Mouse (Mus musculus): ENCODE data around the gene Dnajb9. TPM values are rescaled to one million over a fixed set of nuclear protein-coding genes. Genes with fewer than 3 reads are reported as not detected.
A peak's percentile ranks its signal among the peaks of the same experiment; 100 is the strongest.
"Not testable (repeated sequence)": the region's sequence is repeated elsewhere in the genome, so short reads cannot be mapped to it uniquely, and the experiment has no call there.

Dnajb9 gene
- 99.3 to 127 TPM (median 119 TPM) in 3 replicates for total RNA-seq (2017)

DNA sequence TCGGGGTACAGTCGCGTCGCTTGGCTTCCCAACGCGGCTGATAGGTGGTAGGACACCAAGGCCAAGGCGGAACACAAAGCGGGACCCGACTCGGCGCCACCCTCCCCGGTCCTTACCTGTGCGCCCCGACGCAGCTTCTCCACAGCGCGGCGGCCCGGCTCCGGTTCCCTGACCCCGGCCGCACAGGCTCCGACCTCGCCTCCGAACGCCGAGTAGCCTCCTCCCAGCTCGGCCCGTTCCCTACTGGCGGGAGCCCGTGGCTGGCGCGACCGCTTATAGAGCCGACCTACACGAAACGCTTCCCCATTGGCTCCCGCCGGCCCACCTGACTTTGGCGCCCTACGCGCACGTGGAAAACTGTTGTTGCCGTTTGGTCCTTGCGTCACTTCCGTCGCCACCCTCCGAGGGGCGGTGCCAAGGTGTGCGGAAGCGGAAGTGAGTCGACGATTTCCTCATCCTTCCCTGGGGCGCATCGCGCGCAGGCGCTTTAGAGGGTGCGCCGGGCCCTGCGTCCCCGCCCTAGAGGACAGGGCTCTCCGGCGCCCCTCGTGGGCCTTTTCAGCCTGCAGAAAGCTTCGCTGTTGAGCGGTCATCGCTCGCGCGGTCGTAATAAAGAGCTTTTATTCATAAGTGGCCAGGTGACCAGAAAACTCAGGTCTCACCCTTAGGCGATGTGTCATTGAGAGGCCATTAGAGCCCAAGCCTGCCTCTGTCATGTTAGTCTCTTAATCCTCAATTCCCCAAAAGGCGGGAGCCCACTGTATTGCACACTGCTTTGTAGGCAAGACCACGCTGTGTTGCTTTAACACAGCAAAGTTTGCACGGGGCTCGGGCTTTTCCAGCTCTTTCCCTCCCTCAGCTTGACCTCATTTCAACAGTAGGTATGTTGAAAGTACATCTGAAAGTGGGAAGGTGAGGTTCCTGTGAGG lies at the start of gene Dnajb9:
Dnajb9 (minus strand) TSS at position 503 of the 929 bp plus-strand sequence.
- ATAC-seq (replicated peaks; ENCODE audit: insufficient number of reproducible peaks, low FRiP score, low TSS enrichment, poor library complexity, severe bottlenecking), result peak; percentile 99

DNA sequence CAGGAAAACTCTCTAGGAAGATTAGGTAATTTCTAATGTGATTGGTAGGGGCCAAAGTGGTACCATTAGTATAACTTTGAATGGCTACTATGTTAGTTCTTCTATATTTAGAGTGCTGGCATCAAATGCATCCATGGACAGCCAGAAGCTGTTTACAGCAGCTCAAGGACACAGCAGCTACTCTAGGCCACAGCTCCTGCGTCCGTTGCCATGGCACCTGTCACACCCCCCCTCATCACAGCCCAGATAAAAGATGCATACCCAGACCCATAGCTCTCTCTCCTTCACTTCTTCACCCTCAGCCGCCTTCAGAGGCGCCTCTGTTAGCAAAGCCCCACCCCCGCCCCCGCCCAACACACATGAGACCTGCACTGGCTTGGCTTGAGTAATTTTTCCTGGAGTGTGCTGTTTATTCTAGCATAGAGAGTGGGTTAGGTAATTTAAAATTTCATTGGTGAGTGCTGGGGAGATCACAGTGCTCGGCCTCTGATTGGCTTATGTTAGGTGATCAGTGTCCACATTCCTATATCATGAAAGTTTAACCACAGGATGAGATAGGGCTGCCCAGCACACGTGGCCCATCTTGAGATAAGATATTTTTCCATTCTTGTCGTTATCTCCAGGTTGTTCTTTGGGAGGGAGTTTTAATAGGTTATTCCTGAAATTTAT lies 38.3 kb upstream of the Dnajb9 start:
- no peak for ATAC-seq (replicated peaks; ENCODE audit: insufficient number of reproducible peaks, low FRiP score, low TSS enrichment, poor library complexity, severe bottlenecking)

DNA sequence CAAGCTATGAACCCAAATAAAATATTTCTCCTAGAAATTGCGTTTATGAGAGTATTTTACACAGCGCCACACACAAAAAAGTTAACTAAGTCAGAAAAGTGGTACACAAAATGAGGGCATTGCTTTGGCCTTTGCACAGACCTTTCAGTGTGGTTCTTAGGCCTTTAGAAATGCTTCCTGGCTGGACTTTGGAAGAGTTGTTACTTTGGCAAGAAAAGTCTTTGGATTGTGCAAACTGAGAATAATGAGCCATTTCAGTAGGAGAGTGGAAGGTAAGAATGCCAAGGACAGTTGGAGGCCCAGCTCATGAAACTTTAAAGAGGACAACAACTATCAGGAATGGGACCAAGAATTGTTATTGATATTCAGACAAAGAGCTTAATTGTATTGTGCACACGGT lies 35.6 kb upstream of the Dnajb9 start:
- no peak for ATAC-seq (replicated peaks; ENCODE audit: insufficient number of reproducible peaks, low FRiP score, low TSS enrichment, poor library complexity, severe bottlenecking)

DNA sequence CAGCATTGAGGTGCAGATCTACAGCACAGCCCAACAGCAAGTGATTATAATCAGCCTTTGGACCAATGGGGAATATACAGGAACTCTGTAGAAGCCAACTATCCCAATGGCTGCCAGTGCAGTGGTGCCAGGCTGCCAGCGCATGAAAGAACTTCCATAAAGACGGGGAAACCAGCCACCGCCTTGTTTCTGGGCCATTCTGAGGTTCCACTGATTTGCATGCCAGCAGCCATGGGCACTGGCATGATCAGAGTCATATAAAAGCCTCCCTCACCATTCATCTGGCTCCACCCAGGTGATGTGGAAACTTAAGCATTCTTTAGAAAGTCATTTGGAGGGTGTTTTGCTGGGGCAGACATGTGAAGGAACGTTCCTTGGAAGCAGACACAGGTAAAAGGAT lies 32.3 kb upstream of the Dnajb9 start:
- 0 out of 2 replicates have a peak, but pooled peaks have one; percentile 9 for ATAC-seq (replicated peaks; ENCODE audit: insufficient number of reproducible peaks, low FRiP score, low TSS enrichment, poor library complexity, severe bottlenecking)

DNA sequence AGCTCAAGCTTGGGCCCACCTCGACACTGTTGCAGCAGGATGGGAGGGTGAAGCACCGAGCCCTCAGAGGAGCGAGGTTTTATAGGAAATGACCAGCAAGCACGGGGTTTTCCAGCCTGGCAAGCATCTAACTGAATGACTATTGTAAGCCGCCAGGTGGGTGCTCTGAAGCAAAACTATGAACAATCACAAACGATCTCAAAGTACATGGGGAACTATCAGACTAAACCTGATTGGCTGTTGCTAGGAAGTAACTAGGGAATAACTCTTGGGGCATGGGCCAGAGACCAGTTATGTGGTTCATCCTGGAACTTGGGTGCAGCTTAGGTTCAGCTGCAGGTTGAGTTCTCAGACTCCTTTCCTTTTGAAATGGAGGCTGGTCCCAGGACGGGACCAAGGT lies 31.0 kb upstream of the Dnajb9 start:
- ATAC-seq (replicated peaks; ENCODE audit: insufficient number of reproducible peaks, low FRiP score, low TSS enrichment, poor library complexity, severe bottlenecking), result no peak

DNA sequence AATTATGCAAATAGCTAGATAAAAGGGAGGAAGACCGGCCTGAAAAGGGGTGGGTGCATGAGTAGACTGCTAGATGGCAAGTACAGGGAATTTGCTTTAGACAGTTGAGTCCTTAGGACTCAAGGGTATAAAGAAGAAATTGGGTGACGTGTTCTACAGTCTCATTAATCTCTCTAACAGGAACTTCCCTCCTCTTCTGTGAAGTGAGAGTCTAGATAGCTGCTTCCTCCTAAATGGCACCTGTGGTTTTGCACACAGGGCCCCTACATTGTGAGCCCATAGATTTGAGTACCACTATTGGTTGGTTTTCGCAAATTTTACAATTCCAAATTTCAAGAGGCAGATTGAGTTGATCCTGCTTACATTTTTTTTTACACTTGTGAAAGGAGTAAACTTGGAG lies 14.5 kb upstream of the Dnajb9 start:
- ATAC-seq (replicated peaks; ENCODE audit: insufficient number of reproducible peaks, low FRiP score, low TSS enrichment, poor library complexity, severe bottlenecking), result no peak

- ATAC-seq (replicated peaks; ENCODE audit: insufficient number of reproducible peaks, low FRiP score, low TSS enrichment, poor library complexity, severe bottlenecking), result no peak
Observed at GRCm38 (mm10) chr12:44223044-44223443, 12.9 kb upstream of the Dnajb9 start.

GRCm38 (mm10) chr12:44221651-44222356 lies 11.7 kb upstream of the Dnajb9 start:
- ATAC-seq (replicated peaks; ENCODE audit: insufficient number of reproducible peaks, low FRiP score, low TSS enrichment, poor library complexity, severe bottlenecking), result no peak

DNA sequence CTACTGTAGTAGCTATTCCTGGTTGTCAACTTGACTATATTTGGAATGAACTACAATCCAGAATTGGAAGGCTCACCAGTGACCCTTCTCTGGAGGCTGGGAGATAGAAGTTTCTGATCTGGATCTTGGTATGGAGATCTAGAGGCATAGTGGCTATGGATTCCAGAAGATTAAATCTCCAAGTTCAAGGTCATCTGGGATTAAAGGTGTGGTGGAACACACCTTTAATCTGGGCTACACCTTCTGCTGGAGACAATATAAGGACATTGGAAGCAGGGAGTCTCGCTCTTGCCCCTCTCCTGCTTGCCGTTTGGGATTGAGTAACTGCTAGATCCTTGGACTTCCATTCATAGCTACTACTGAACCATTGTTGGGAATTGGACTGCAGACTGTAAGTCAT lies 10.9 kb upstream of the Dnajb9 start, which contains the start of gene Pnpla8:
Pnpla8 (plus strand) TSS at position 301 of the 400 bp plus-strand sequence.
- not testable (repeated sequence) for ATAC-seq (replicated peaks; ENCODE audit: insufficient number of reproducible peaks, low FRiP score, low TSS enrichment, poor library complexity, severe bottlenecking)

DNA sequence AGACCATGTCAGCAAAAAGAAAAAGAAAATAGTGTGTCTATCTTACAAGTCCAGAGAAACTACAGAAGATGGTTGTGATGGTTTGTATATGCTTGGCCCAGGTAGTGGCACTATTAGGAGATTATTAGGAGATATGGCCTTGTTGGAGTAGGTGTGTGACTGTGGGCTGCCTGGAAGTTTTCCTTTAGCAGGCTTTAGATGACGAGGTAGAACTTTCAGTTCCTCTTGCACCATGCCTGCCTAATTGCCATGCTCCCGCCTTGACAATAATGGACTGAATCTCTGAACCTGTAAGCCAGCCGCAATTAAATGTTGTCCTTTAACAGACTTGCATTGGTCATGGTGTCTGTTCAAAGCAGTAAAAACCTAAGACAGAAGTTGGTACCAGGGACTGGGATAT lies 1.4 kb upstream of the Dnajb9 start:
- ATAC-seq (replicated peaks; ENCODE audit: insufficient number of reproducible peaks, low FRiP score, low TSS enrichment, poor library complexity, severe bottlenecking), result no peak

- ATAC-seq (replicated peaks; ENCODE audit: insufficient number of reproducible peaks, low FRiP score, low TSS enrichment, poor library complexity, severe bottlenecking), result no peak
Observed at GRCm38 (mm10) chr12:44209141-44209823, 844 bp downstream of the Dnajb9 start.

DNA sequence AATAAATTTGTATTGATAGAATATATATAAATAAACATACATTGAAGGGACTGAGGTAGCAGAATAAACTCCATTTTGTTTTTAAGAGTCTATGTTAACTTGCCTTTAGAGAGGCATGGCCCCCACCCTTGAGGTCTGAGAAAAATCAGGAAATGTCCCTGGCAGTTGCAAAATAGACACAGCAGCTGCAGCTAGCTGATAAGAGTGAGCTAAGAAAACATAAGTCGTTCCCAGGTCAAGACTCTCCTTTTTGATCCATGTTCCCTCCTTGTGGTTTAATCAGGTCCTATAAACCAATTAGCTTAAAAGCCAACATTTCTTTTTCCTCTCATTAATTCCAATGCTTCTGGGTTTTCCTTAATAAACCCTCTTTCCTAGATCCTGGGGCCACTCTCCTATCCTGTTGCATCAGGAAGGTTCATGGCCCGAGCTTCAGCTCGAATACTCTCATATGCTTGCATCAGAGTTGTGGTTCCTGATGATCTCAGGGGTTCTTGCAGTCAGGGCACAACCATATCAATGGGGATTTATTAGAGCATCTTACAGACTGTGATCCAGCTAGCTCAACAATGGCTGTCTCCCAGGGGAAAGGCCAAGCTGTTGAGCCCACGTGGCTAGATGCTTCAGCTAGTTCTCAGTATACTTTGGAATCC lies 12.1 kb downstream of the Dnajb9 start:
- no peak for ATAC-seq (replicated peaks; ENCODE audit: insufficient number of reproducible peaks, low FRiP score, low TSS enrichment, poor library complexity, severe bottlenecking)

DNA sequence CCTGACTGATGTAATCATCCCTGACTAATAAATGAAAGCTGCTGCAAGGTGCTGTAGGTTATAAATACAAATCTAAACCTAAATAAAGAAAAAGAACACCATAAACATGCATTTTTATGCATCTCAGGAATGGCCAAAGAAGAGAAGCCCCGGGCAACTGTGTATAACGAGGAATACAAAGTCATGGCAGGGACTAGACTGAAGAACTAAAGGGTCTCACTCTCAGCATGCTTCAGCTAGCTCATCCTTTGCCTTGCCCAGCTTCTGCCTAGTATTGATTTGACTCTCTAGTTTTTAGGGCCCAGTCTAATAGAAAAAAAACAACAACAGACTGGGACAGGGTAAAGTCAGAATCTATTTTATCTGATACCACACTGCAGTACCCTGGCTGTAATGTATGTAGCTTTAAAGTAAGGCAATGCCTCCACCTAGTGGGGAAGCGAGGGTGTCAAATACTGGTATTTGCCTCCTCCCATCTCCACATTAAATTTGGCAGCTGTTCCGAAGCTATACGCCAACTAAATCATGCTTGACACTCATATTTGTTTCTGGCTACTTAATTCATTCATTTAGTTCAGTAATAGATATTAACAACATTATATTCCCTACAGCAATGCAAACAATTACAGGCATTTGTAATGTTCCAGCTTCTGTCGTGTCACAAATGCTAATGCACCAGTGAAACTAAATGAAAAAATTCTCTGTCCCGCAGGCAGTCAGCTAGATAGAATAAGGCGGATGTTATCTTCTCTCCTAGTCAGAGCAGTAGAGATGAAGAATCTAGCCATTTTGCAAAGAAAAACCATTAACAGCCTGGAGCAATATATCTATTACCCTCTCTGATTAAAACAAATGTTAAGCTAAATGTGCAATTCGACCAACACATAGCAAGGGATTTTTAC lies 28.8 kb downstream of the Dnajb9 start:
- ATAC-seq (replicated peaks; ENCODE audit: insufficient number of reproducible peaks, low FRiP score, low TSS enrichment, poor library complexity, severe bottlenecking), result no peak

- ATAC-seq (replicated peaks; ENCODE audit: insufficient number of reproducible peaks, low FRiP score, low TSS enrichment, poor library complexity, severe bottlenecking), result no peak
Observed at GRCm38 (mm10) chr12:44177038-44177355, 33.1 kb downstream of the Dnajb9 start.

GRCm38 (mm10) chr12:44176331-44177037 lies 33.6 kb downstream of the Dnajb9 start:
- ATAC-seq (replicated peaks; ENCODE audit: insufficient number of reproducible peaks, low FRiP score, low TSS enrichment, poor library complexity, severe bottlenecking), result no peak

GRCm38 (mm10) chr12:44166949-44167348 lies 43.2 kb downstream of the Dnajb9 start:
- ATAC-seq (replicated peaks; ENCODE audit: insufficient number of reproducible peaks, low FRiP score, low TSS enrichment, poor library complexity, severe bottlenecking), result no peak

DNA sequence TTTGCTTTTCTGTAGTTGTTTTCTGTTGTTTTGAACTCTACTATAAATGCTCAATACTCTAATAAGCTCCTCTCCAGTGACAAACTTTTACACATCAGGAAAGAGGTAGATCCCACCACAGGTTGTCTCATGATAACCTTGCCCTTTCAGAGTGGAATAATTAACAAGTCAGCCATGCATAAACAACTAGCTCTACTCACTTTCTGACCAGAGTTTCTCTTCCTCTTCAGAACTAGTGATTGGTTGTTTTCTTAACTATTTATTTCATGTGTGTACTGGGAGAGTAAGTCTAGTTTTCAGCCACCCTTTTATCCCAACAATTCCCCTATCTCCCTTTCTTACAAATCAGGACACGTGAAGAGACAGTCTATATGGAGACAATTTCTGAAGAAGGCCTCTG lies 50.8 kb downstream of the Dnajb9 start:
- ATAC-seq (replicated peaks; ENCODE audit: insufficient number of reproducible peaks, low FRiP score, low TSS enrichment, poor library complexity, severe bottlenecking), result no peak
